Mouse (Mus musculus) CH12.LX (cell line): ENCODE measurements around the gene 2810004N23Rik. TPM values are rescaled to one million over a fixed set of nuclear protein-coding genes. Genes with fewer than 3 reads are reported as not detected.

Experiments used
- DNase-seq: peaks from one replicate; pipeline ENCODE4 v3.0.0-alpha.2; 2013; ENCODE audit errors: extremely low read depth
- H3K27ac ChIP-seq: 2 replicates; pipeline ENCODE4 v1.5.1; 2012; ENCODE audit warnings: low read depth, mild to moderate bottlenecking, control low read depth, moderate library complexity; ENCODE audit not compliant: insufficient read depth
- H3K27me3 ChIP-seq: replicated peaks from 2 replicates; pipeline ENCODE3; 2012; ENCODE audit warnings: inconsistent platforms
- H3K36me3 ChIP-seq, 2 experiments: replicated peaks in 1 of 2; 2 replicates each; pipeline versions ENCODE3 to v1.6.1; 2012; ENCODE audit warnings: inconsistent platforms in 1 of 2, low read length in 1 of 2, mild to moderate bottlenecking in 1 of 2, mixed read lengths in 1 of 2, moderate library complexity in 1 of 2; ENCODE audit not compliant: control insufficient read depth in 1 of 2, insufficient read depth in 1 of 2
- H3K4me1 ChIP-seq, 2 experiments: 2 replicates each; pipeline ENCODE4 v1.6.1; 2012; ENCODE audit warnings: inconsistent platforms in 1 of 2, moderate library complexity in 1 of 2; ENCODE audit not compliant: insufficient read depth in 2 of 2, control insufficient read depth in 1 of 2
- H3K4me2 ChIP-seq: 2 replicates; pipeline ENCODE4 v1.6.1; 2012; ENCODE audit warnings: low read depth, mild to moderate bottlenecking, control low read depth; ENCODE audit not compliant: poor library complexity, insufficient read depth, severe bottlenecking
- H3K4me3 ChIP-seq, 3 experiments: fragments of 150-350 bp in 1 of 3; sonication (generic) in 1 of 3; replicated peaks in 1 of 3; 2 replicates each; pipeline versions ENCODE3 to v1.5.1; 2011 to 2012; ENCODE audit warnings: low read depth in 2 of 3, low read length in 2 of 3, mild to moderate bottlenecking in 2 of 3, moderate library complexity in 2 of 3, control low read depth in 1 of 3, improper control_type of control experiment in 1 of 3, inconsistent platforms in 1 of 3, mixed read lengths in 1 of 3; ENCODE audit not compliant: poor library complexity in 1 of 3
- H3K79me2 ChIP-seq: replicated peaks from 2 replicates; pipeline ENCODE4 v1.6.1; 2012; ENCODE audit warnings: mild to moderate bottlenecking, moderate library complexity; ENCODE audit not compliant: control insufficient read depth, poor library complexity, insufficient read depth, severe bottlenecking; ENCODE audit errors: extremely low read depth
- H3K9ac ChIP-seq: 2 replicates; pipeline ENCODE4 v1.6.1; 2012; ENCODE audit warnings: low read depth, mild to moderate bottlenecking, control low read depth, moderate library complexity; ENCODE audit not compliant: insufficient read depth
- H3K9me3 ChIP-seq: replicated peaks from 2 replicates; pipeline ENCODE3; 2012; ENCODE audit warnings: low read length, inconsistent platforms, mixed read lengths
- BHLHE40 ChIP-seq: IDR thresholded peaks from 2 replicates; pipeline ENCODE4 v1.6.1; 2011; ENCODE audit warnings: mild to moderate bottlenecking, low read depth, low read length, improper control_type of control experiment
- CHD1 ChIP-seq: IDR thresholded peaks from 2 replicates; pipeline ENCODE4 v1.6.1; 2012; ENCODE audit warnings: low read depth, low read length, improper control_type of control experiment, inconsistent platforms
- CHD2 ChIP-seq: IDR thresholded peaks from 2 replicates; pipeline ENCODE4 v1.6.1; 2011; ENCODE audit warnings: low read length, improper control_type of control experiment
- CTCF ChIP-seq, 2 experiments: IDR thresholded peaks in 1 of 2; conservative IDR thresholded peaks in 1 of 2; 2 replicates each; pipeline ENCODE4 v1.5.1; 2011 to 2012; ENCODE audit warnings: low read depth in 2 of 2, low read length in 2 of 2, improper control_type of control experiment in 1 of 2, inconsistent platforms in 1 of 2, mild to moderate bottlenecking in 1 of 2, moderate library complexity in 1 of 2
- EP300 ChIP-seq: IDR thresholded peaks from 2 replicates; pipeline ENCODE4 v1.6.1; 2011; ENCODE audit warnings: low read length, improper control_type of control experiment
- ETS1 ChIP-seq: conservative IDR thresholded peaks from 2 replicates; pipeline ENCODE4 v1.6.1; 2012; ENCODE audit warnings: low read depth, mild to moderate bottlenecking, inconsistent platforms, low read length, improper control_type of control experiment, moderate library complexity
- GABPA ChIP-seq: IDR thresholded peaks from 2 replicates; pipeline ENCODE4 v1.6.1; 2012; ENCODE audit warnings: low read depth, low read length, improper control_type of control experiment, inconsistent platforms; ENCODE audit not compliant: insufficient replicate concordance
- JUN ChIP-seq: IDR thresholded peaks from 2 replicates; pipeline ENCODE4 v1.6.1; 2011; ENCODE audit warnings: low read depth, mild to moderate bottlenecking, low read length, improper control_type of control experiment, moderate library complexity; ENCODE audit not compliant: insufficient read depth
- KAT2A ChIP-seq: IDR thresholded peaks from 2 replicates; pipeline ENCODE4 v1.6.1; 2012; ENCODE audit warnings: low read length, improper control_type of control experiment, inconsistent platforms; ENCODE audit not compliant: insufficient replicate concordance
- MAFK ChIP-seq: IDR thresholded peaks from 2 replicates; pipeline ENCODE4 v1.6.1; 2011; ENCODE audit warnings: low read length, improper control_type of control experiment; ENCODE audit not compliant: insufficient replicate concordance
- MAZ ChIP-seq: IDR thresholded peaks from 2 replicates; pipeline ENCODE4 v1.6.1; 2012; ENCODE audit warnings: low read depth, mild to moderate bottlenecking, inconsistent platforms, low read length, improper control_type of control experiment, moderate library complexity
- MEF2A ChIP-seq: IDR thresholded peaks from 2 replicates; pipeline ENCODE4 v1.6.1; 2014; ENCODE audit warnings: low read depth, mild to moderate bottlenecking, inconsistent platforms, low read length, improper control_type of control experiment, borderline replicate concordance
- MXI1 ChIP-seq: IDR thresholded peaks from 2 replicates; pipeline ENCODE4 v1.6.1; 2011; ENCODE audit warnings: mild to moderate bottlenecking, low read depth, low read length, improper control_type of control experiment
- MYC ChIP-seq: IDR thresholded peaks from 2 replicates; pipeline ENCODE4 v1.6.1; 2011; ENCODE audit warnings: low read depth, mild to moderate bottlenecking, improper control_type of control experiment, low read length
- NELFE ChIP-seq: IDR thresholded peaks from 2 replicates; pipeline ENCODE4 v1.6.1; 2011; ENCODE audit warnings: low read depth, low read length, improper control_type of control experiment
- NRF1 ChIP-seq: IDR thresholded peaks from 2 replicates; pipeline ENCODE4 v1.6.1; 2014; ENCODE audit warnings: low read depth, mild to moderate bottlenecking, inconsistent platforms, low read length, improper control_type of control experiment, moderate library complexity
- POLR2A ChIP-seq: IDR thresholded peaks from 2 replicates; pipeline ENCODE4 v1.6.1; 2011; ENCODE audit warnings: low read depth, mild to moderate bottlenecking, improper control_type of control experiment, low read length
- POLR2AphosphoS2 ChIP-seq: IDR thresholded peaks from 2 replicates; pipeline ENCODE4 v1.6.1; 2011; ENCODE audit warnings: low read depth, low read length, improper control_type of control experiment
- RCOR1 ChIP-seq: conservative IDR thresholded peaks from 2 replicates; pipeline ENCODE4 v1.6.1; 2012; ENCODE audit warnings: low read depth, mild to moderate bottlenecking, inconsistent platforms, low read length, improper control_type of control experiment
- SMC3 ChIP-seq: IDR thresholded peaks from 2 replicates; pipeline ENCODE4 v1.6.1; 2011; ENCODE audit warnings: low read depth, low read length, improper control_type of control experiment
- TCF12 ChIP-seq: IDR thresholded peaks from 2 replicates; pipeline ENCODE4 v1.6.1; 2014; ENCODE audit warnings: low read depth, mild to moderate bottlenecking, inconsistent platforms, low read length, improper control_type of control experiment
- USF1 ChIP-seq: IDR thresholded peaks from 2 replicates; pipeline ENCODE4 v1.6.1; 2014; ENCODE audit warnings: low read depth, mild to moderate bottlenecking, inconsistent platforms, low read length, improper control_type of control experiment
- USF2 ChIP-seq: conservative IDR thresholded peaks from 2 replicates; pipeline ENCODE4 v1.6.1; 2011; ENCODE audit warnings: low read depth, low read length, improper control_type of control experiment
- ZC3H11A ChIP-seq: IDR thresholded peaks from 2 replicates; pipeline ENCODE4 v1.6.1; 2012; ENCODE audit warnings: low read depth, mild to moderate bottlenecking, inconsistent platforms, low read length, improper control_type of control experiment
- ZKSCAN1 ChIP-seq: IDR thresholded peaks from 2 replicates; pipeline ENCODE4 v1.6.1; 2012; ENCODE audit warnings: low read depth, inconsistent platforms, low read length, improper control_type of control experiment, borderline replicate concordance
- ZMIZ1 ChIP-seq: IDR thresholded peaks from 2 replicates; pipeline ENCODE4 v1.6.1; 2012; ENCODE audit warnings: low read depth, mild to moderate bottlenecking, inconsistent platforms, low read length, improper control_type of control experiment
- ZNF384 ChIP-seq: IDR thresholded peaks from 2 replicates; pipeline ENCODE4 v1.6.1; 2012; ENCODE audit warnings: low read depth, low read length, improper control_type of control experiment, inconsistent platforms
- dilution Hi-C: fragments of 300-500 bp; cut with MboI; formaldehyde crosslinking; loops from 2 replicates; pipeline ENCODE4 v1.14.3; 2020; ENCODE audit warnings: low sequenced_read_pairs; ENCODE audit not compliant: extremely low pct_unique_long_range_greater_than_20kb, extremely low pct_ligation_motif_present
- in situ Hi-C: fragments of 300-500 bp; cut with MboI; formaldehyde crosslinking; loops from 3 replicates; pipeline ENCODE4 v1.14.3; 2019; ENCODE audit warnings: low sequenced_read_pairs, low pct_ligation_motif_present, low pct_unique_long_range_greater_than_20kb, mixed read lengths
- polyA plus RNA-seq: library from polyadenylated mRNA; unstranded; fragments of >175 nt; gene quantifications from 2 replicates; pipeline ENCODE4 v1.2.1, GENCODE M21; 2012; ENCODE audit warnings: low read depth; ENCODE audit not compliant: insufficient read length
- total RNA-seq, 2 experiments: library from RNA; depleted of rRNA; stranded (reverse); fragments of 300-350 nt in 1 of 2; fragments of >200 nt in 1 of 2; gene quantifications; 2 replicates each; pipeline ENCODE4 v1.2.3; 2012 to 2014

The 2810004N23Rik gene
- total and polyA plus RNA-seq, 3 experiments = 45.1 to 75.7 (median 47.6) TPM

GRCm38 (mm10) chr8:124863163-124863677, 300 bp upstream of the 2810004N23Rik start:
- peak overlapping the region; percentile 95 for H3K9ac ChIP-seq
- H3K79me2 ChIP-seq = peaks cover 73% of the 10 kb centered on the region
- H3K9me3 ChIP-seq = no peaks in the 10 kb centered on the region
- peak; percentile 34 for DNase-seq
- peak overlapping the region; percentile 95 to 100 (median 95) for H3K4me3 ChIP-seq
- H3K27ac ChIP-seq = peak overlapping the region; percentile 77
- in situ Hi-C loops (no loop called here), dilution Hi-C loops (no loop called here)
- peaks cover 9 to 65% of the 10 kb centered on the region in 2 experiments for H3K4me1 ChIP-seq
- H3K36me3 ChIP-seq = peaks cover 30 to 61% of the 10 kb centered on the region in 2 experiments
- H3K4me2 ChIP-seq = peak overlapping the region; percentile 85; the same call in 1 of the 2 replicates
- TF ChIP-seq MEF2A = no peak
- no peak; the same call in 1 of the 2 replicates for TF ChIP-seq CHD2
- no peak for TF ChIP-seq ETS1
- TF ChIP-seq CTCF (conservative IDR thresholded peaks at IDR 0.05 in 1 of 2, IDR thresholded peaks at IDR 0.05 in 1 of 2; ENCODE audit: low read depth in 2 of 2, low read length in 2 of 2) = no peak
- TF ChIP-seq ZKSCAN1 = no peak
- TF ChIP-seq POLR2A = peak; percentile 86; the same call in 1 of the 2 replicates
- no peak for TF ChIP-seq BHLHE40
- TF ChIP-seq NELFE = peak; percentile 41
- no peak for TF ChIP-seq ZNF384
- TF ChIP-seq EP300 = no peak
- TF ChIP-seq MXI1 = no peak
- TF ChIP-seq POLR2AphosphoS2 = no peak; the same call in 1 of the 2 replicates
- TF ChIP-seq CHD1 = no peak
- no peak for TF ChIP-seq KAT2A
- no peak for TF ChIP-seq MAZ
- TF ChIP-seq RCOR1 = no peak
- no peak for TF ChIP-seq USF1
- no peak for TF ChIP-seq TCF12
- TF ChIP-seq NRF1 = no peak
- TF ChIP-seq GABPA = no peak
- TF ChIP-seq MAFK = no peak
- TF ChIP-seq ZC3H11A = no peak
- TF ChIP-seq ZMIZ1 = 0 out of 2 replicates have a peak, but pooled peaks have one; percentile 60
- no peak for TF ChIP-seq JUN
- no peak for TF ChIP-seq USF2
- TF ChIP-seq SMC3 = no peak
- no peak for TF ChIP-seq MYC
- H3K27me3 ChIP-seq = no peaks in the 10 kb centered on the region
